10 mouse cellular contexts compared by ENCODE assay signal in the genomic region with DNA sequence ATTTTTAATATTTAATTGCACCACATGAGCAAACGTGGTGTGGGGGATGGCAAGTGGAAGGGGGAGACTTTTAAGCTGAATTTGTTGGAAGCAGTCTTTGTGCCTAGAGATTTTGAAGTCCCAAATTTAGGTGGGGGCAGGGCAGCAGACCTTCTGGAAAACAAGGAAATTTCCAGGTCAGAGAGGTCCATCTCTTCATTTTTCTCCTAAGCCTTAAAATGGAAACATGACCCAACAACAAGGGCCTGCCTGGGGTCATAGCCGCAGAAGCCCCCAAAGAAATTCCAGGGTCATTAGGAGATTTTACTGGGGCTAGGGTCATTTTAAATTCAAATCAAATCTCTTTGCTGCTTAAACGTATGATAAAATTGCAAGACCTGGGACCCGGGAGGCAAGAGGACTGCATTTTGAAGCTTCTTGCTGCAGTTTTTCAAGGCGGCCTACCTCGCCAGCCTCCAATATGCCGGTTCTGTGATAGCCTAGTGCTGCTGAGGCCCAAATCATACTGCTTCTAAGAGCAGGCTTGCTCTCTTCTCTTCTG.
DNase-seq lines count a peak whose midpoint lies in the region; ATAC-seq and TF ChIP-seq lines count a peak whose summit lies in the region.
"Had no signal": no experiment of that assay in that cellular context is flagged by ENCODE, and none has a peak within 500 bp of the region (broad histone marks: within the 10 kb centered on the region; RNA-seq: fewer than 3 reads in every experiment).

No protein-coding gene starts in this region.

- no peak overlapping the region for H3K4me3 ChIP-seq in hindbrain, embryonic 16.5 days (ENCODE audit: low read length)
- H3K4me3 ChIP-seq in olfactory bulb, adult 2 months (ENCODE audit: insufficient read depth, low read depth, low read length), result no peak overlapping the region

- peaks cover 27% of the 10 kb centered on the region for H3K4me1 ChIP-seq in hindbrain, embryonic 16.5 days (ENCODE audit: control insufficient read depth, insufficient read depth, low read depth, low read length)
- H3K4me1 ChIP-seq in olfactory bulb, adult 2 months (ENCODE audit: control insufficient read depth, insufficient read depth, low read length), result peaks cover 32% of the 10 kb centered on the region

- peak overlapping the region; percentile 44; the same call in 1 of the 2 replicates for H3K9ac ChIP-seq in hindbrain, embryonic 16.5 days (ENCODE audit: low read depth, low read length)

- H3K9me3 ChIP-seq in hindbrain, embryonic 16.5 days (ENCODE audit: control insufficient read depth, low read length), result no peaks in the 10 kb centered on the region

- peak overlapping the region; percentile 100 for H3K27ac ChIP-seq in hindbrain, embryonic 16.5 days (ENCODE audit: low read depth, low read length)
- peak overlapping the region; percentile 69 for H3K27ac ChIP-seq in olfactory bulb, adult 2 months (ENCODE audit: insufficient read depth, low read depth, low read length)

- no peak for TF ChIP-seq POLR2A in olfactory bulb, adult 2 months (IDR thresholded peaks at IDR 0.05; ENCODE audit: insufficient read depth, low read depth, low read length)

- no peak for ATAC-seq in hindbrain, embryonic 16.5 days
- ATAC-seq: inflammation-experienced regulatory T-cells, adult 6 months had no signal

- WGBS in hindbrain, embryonic 16.5 days, result 34% methylated on average over 7 of the region's 7 CpGs
- 25% methylated on average over 7 of the region's 7 CpGs for WGBS in olfactory bulb, adult 2 months

- no peak for TF ChIP-seq CTCF in olfactory bulb, adult 2 months (IDR thresholded peaks at IDR 0.05; ENCODE audit: insufficient read depth, low read depth, low read length)

- peak overlapping the region; percentile 92 for H3K4me2 ChIP-seq in hindbrain, embryonic 16.5 days (ENCODE audit: low read length)

- peak; percentile 48 to 61 for DNase-seq in cerebellum, adult 18-20 months
- DNase-seq in cerebellum, adult 11 months, result no peak
- peak; percentile 55 to 68 for DNase-seq in right cerebral cortex, adult 2 months (ENCODE audit: low spot score in 2 of 2)
- DNase-seq in right cerebral cortex, postnatal 4 days, result no peak
- no peak for DNase-seq in spleen, adult 18-20 months
- DNase-seq in urinary bladder, adult 2 months (ENCODE audit: low spot score), result no peak
- DNase-seq: adrenal gland, adult 8-10 months had no signal

- no peaks in the 10 kb centered on the region for H3K27me3 ChIP-seq in hindbrain, embryonic 16.5 days (replicated peaks; ENCODE audit: control insufficient read depth, insufficient read depth, low read length)

- H3K36me3 ChIP-seq in hindbrain, embryonic 16.5 days (ENCODE audit: control insufficient read depth, insufficient read depth, low read length), result no peaks in the 10 kb centered on the region

Comparison
In these comparisons a context has a peak if more than half of its experiments do, and no peak if none do; other contexts are left out.
1. DNase-seq: peak in cerebellum, adult 18-20 months (2 of 2) and right cerebral cortex, adult 2 months (2 of 2); none in cerebellum, adult 11 months (single experiment), right cerebral cortex, postnatal 4 days (single experiment), spleen, adult 18-20 months (0 of 2) and urinary bladder, adult 2 months (single experiment).